Mouse (Mus musculus) liver, adult 2 months (tissue): Measurements from ENCODE around the gene Hdac4.

Source experiments
- CTCF ChIP-seq: fragments of 200-500 bp; IDR thresholded peaks from 2 replicates; pipeline ENCODE4 v1.5.1; 2011; ENCODE audit warnings: low read depth, low read length, control low read depth
- POLR2A ChIP-seq: fragments of 200-500 bp; IDR thresholded peaks from 2 replicates; pipeline ENCODE4 v1.6.1; 2011; ENCODE audit warnings: low read length, control low read depth; ENCODE audit not compliant: insufficient read depth; ENCODE audit errors: extremely low read depth

GRCm38 (mm10) chr1:92144868-92145534 is 50.5 kb downstream of the Hdac4 start:
- TF ChIP-seq CTCF: 0 out of 2 replicates have a peak, but pooled peaks have one; percentile 7
- TF ChIP-seq POLR2A: no peak
